Mouse (Mus musculus) liver, embryonic 18 days (tissue): ENCODE data around the gene Bcam. TPM values are rescaled to one million over a fixed set of nuclear protein-coding genes. Genes with fewer than 3 reads are reported as not detected.

ENCODE experiments used
- polyA plus RNA-seq: library from polyadenylated mRNA; depleted of rRNA; stranded (reverse); fragments of >200 nt; gene quantifications from 2 replicates; pipeline ENCODE4 v1.2.3, GENCODE M21; 2012; rRNA removed

Bcam gene
- polyA plus RNA-seq, result 11.0 and 11.6 TPM in 2 replicates

DNA sequence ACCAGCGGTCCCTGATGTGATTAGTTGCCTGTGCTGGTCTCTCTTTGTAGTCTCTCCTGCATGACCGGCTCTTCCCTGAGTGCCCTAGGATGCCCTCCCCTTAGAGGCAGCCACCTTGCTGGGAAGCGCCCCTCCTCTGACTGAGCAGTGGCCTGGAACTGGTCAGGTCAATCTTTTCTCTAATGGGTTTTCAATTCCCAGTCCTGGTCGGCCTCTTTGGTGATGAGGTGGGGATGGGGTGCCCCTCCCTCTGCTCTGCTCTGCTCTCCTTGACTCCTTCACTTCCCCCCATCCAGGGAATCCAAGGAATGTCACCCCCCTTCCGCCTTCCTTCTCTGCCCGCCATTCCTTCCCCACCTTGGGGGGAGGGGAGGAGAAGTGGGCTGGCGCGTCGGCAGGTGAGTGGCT lies at the start of gene Bcam:
Gene Bcam, minus strand, starts transcription at position 33 of the 408 bp plus-strand sequence.

DNA sequence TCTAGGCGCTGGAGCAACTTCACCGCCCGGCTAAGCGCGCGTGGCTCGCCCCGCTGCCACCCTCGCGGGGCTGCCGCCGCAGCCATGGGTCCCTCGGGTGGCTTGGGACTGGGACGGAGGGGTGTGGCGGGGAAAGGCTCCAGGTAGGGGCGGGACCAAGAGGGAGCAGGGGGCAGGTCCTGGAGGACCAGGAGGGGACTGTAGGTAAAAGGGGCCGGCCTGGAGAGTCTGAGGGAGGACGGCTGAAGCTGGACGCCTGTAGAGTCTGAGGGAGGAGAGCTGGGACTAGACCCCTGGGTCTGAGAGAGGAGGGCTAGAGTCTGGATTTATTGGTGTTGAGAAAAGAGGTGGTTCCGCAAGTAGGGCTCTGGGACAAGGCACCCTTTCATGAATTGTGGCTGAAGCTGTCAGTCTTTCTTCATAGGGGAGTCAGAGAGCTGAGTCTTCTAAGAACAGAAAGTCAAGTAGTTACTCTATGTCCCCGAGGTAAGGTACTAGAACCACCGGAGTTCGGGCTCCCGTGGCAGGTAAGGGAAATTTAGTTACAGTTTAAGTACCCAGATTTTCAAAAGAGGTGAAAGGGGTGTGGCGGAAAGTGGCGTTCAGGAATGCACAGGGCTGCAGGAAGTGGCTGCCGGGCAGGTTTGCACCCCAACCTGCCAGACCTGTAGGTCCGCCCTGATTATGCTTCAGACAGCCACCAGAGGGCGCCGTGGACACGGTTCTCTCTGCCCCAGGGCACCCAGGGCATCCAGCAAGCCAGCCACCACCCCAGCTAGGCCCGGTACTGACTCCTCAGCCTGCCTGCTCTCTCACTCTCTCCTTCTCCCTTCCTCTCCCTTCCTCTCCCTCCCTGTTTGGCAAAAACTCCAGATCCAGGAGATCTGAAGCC lies 26.1 kb upstream of the Bcam start, which contains the start of gene Cblc:
Gene Cblc, minus strand, starts transcription at position 113 of the 892 bp plus-strand sequence.

DNA sequence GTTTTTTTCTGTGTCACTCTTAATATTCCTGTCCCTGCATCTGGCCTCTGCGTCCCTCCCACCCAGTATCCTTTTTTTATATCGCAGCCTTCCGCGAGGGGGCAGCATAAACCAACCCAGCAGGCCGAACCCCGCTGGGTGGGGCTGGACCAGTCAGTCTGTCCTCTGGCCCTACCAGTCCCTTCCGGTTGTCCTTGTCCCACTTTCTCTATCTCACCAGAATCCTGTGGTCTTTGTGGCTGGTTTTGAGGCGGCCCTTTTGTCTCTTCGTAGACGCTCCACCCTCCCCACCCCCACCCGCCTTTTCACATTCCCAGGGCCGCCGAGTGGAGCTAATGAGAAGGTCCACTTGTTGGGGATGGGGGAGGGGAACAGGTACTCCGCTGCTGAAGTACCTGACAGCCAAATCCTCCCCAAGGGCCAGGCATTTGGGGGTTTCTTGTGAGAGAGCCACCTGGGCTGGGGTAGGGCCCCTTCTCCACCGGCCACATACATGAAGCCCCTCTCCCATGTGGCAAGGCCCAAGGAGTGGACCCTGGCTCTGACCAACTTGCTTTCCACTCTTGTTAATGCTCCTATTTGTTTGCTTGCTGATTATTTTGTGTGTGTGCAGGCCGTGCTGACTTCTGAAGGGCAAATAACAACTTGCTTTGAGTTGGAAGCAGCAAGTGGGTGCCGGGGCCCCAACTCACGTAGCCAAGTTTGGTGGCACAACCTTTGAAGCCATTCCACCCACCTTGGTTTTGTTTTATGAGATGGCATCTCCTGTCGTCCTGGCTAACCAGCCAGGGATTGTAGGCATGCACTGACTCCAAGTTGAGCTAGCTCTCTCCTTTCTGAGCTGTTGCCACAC lies 20.4 kb downstream of the Bcam start, which contains the start of gene Nectin2:
Gene Nectin2, minus strand, starts transcription at position 267 of the 853 bp plus-strand sequence.

DNA sequence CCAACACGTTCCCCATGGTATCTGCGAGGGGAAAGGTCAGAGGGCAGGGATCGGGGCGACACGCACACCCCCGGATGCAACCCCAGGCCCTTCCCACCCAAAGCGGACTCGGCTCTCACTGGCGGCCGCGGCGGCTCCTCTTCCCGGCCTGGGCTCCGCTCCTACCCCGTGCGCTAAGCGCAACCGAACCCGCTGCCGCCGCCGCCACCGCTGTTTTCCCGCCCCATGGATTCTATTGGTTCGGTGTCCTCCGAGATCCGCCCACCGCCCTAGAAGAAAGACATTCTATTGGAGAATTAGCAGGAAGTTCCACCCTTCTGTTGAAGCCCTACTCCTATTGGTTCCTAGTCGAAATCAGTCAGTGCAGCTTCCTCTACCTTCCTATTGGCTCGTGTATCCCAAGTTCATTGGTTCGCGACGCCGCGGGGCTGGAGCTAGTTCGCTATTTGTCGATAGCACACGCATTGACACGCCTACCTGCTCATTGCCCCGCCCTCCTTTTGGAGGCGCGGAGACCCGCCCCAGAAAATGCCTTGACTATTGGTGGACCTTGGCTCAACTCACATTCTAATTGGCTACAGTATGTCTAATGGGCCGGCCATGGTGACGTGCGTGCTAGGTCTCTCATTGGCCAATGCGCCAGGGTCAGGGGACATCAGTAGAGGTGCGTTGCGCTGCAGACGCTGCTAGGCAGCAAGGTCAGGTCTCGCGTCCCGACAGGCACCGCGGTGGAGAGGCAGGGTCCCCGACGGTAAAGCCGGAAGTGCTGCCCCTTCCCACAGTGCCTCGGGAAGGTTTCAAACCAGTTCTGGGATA lies 55.4 kb downstream of the Bcam start, which contains the start of gene Tomm40:
Gene Tomm40, minus strand, starts transcription at position 200 of the 816 bp plus-strand sequence.

Other genes with a start within 250 kb of the Bcam start
- 21.3 and 26.8 TPM in 2 replicates for gene Ppp1r37, start 207.9 kb downstream of the Bcam start, polyA plus RNA-seq
- 0.81 and 0.85 TPM in 2 replicates for gene Zfp296, start 193.7 kb downstream of the Bcam start, polyA plus RNA-seq
- 28.8 and 31.3 TPM in 2 replicates for gene Gemin7, start 193.4 kb downstream of the Bcam start, polyA plus RNA-seq
- gene Clasrp, start 166.5 kb downstream of the Bcam start, polyA plus RNA-seq, result 17.9 and 24.7 TPM in 2 replicates
- gene Relb, start 141.6 kb downstream of the Bcam start, polyA plus RNA-seq, result 2.1 and 2.4 TPM in 2 replicates
- 27.7 and 29.1 TPM in 2 replicates for gene Clptm1, start 106.0 kb downstream of the Bcam start, polyA plus RNA-seq
- gene Apoc2, start 93.1 kb downstream of the Bcam start, polyA plus RNA-seq, result 1,005 and 1,068 TPM in 2 replicates
- 12.7 and 26.8 TPM in 2 replicates for gene Gm44805, start 89.6 kb downstream of the Bcam start, polyA plus RNA-seq
- 1,034 and 1,247 TPM in 2 replicates for gene Apoc4, start 89.5 kb downstream of the Bcam start, polyA plus RNA-seq
- 1,023 and 1,218 TPM in 2 replicates for gene Apoc1, start 78.4 kb downstream of the Bcam start, polyA plus RNA-seq
- 14,325 and 17,049 TPM in 2 replicates for gene Apoe, start 71.8 kb downstream of the Bcam start, polyA plus RNA-seq
- gene Tomm40, start 55.6 kb downstream of the Bcam start, polyA plus RNA-seq, result 37.0 and 43.6 TPM in 2 replicates
- gene Nectin2, start 20.5 kb downstream of the Bcam start, polyA plus RNA-seq, result 27.6 and 31.3 TPM in 2 replicates
- gene Cblc, start 25.8 kb upstream of the Bcam start, polyA plus RNA-seq, result 4.6 and 5.1 TPM in 2 replicates
- 4.7 and 4.8 TPM in 2 replicates for gene Bcl3, start 51.8 kb upstream of the Bcam start, polyA plus RNA-seq
- gene Gm19345, start 81.0 kb upstream of the Bcam start, polyA plus RNA-seq, result 0.10 and 0.15 TPM in 2 replicates
- gene Ceacam16, start 90.3 kb upstream of the Bcam start, polyA plus RNA-seq, result 0.06 and 0.13 TPM in 2 replicates
- gene Ceacam19, start 116.9 kb upstream of the Bcam start, polyA plus RNA-seq, result not detected in 2 replicates
- gene Pvr, start 150.1 kb upstream of the Bcam start, polyA plus RNA-seq, result 5.7 and 6.1 TPM in 2 replicates
- gene Igsf23, start 179.7 kb upstream of the Bcam start, polyA plus RNA-seq, result 0.34 and 0.91 TPM in 2 replicates
- 0.02 TPM in 1 of 2 replicates, not detected in the other for gene Ceacam20, start 194.4 kb upstream of the Bcam start, polyA plus RNA-seq
- gene Nlrp9b, start 220.4 kb upstream of the Bcam start, polyA plus RNA-seq, result not detected in 2 replicates